Mouse (Mus musculus) layer of hippocampus, postnatal 36 days (tissue): ENCODE data around the gene Cstf1. TPM values are rescaled to one million over a fixed set of nuclear protein-coding genes. Genes with fewer than 3 reads are reported as not detected.

Experiments used
- DNase-seq, 2 experiments: peaks; one replicate each; pipeline ENCODE4 v3.0.0; 2022
- total RNA-seq, 2 experiments: library from RNA; stranded (reverse); gene quantifications; 2 replicates each; pipeline ENCODE4 v1.2.3; 2021

Cstf1 gene
- total RNA-seq: 10 to 100 TPM; 24.3 to 28.8 TPM

GRCm38 (mm10) chr2:172370411-172371223 is at the start of gene Cstf1, which contains the start of gene Aurka:
Gene Cstf1, plus strand, starts transcription at chr2:172370681.
Gene Aurka, minus strand, starts transcription at chr2:172370535.
- peak; percentile 95 to 96 for DNase-seq

GRCm38 (mm10) chr2:172320878-172321277 is 49.6 kb upstream of the Cstf1 start:
- no peak for DNase-seq

- no peak for DNase-seq
Observed at GRCm38 (mm10) chr2:172328248-172328647, 42.2 kb upstream of the Cstf1 start.

- DNase-seq: peak; percentile 71 to 75
Observed at GRCm38 (mm10) chr2:172329179-172329578, 41.3 kb upstream of the Cstf1 start.

- DNase-seq: no peak
Observed at GRCm38 (mm10) chr2:172338206-172338942, 32.1 kb upstream of the Cstf1 start.

- no peak for DNase-seq
Observed at GRCm38 (mm10) chr2:172340936-172341335, 29.5 kb upstream of the Cstf1 start.

GRCm38 (mm10) chr2:172341606-172342005 is 28.9 kb upstream of the Cstf1 start:
- no peak for DNase-seq

- DNase-seq: no peak
Observed at GRCm38 (mm10) chr2:172343751-172344150, 26.7 kb upstream of the Cstf1 start.

- DNase-seq: no peak
Observed at GRCm38 (mm10) chr2:172344669-172345068, 25.8 kb upstream of the Cstf1 start.

GRCm38 (mm10) chr2:172345258-172345738 is 25.2 kb upstream of the Cstf1 start, which contains the start of gene Fam210b:
Gene Fam210b, plus strand, starts transcription at chr2:172345565.
- peak; percentile 92 to 95 for DNase-seq

- DNase-seq: peak in 1 of 2 experiments; percentile 34
Observed at GRCm38 (mm10) chr2:172346034-172346929, 24.2 kb upstream of the Cstf1 start.

- no peak for DNase-seq
Observed at GRCm38 (mm10) chr2:172346933-172347611, 23.4 kb upstream of the Cstf1 start.

GRCm38 (mm10) chr2:172348297-172348950 is 22.1 kb upstream of the Cstf1 start:
- DNase-seq: peak; percentile 27 to 33

GRCm38 (mm10) chr2:172349776-172350175 is 20.7 kb upstream of the Cstf1 start:
- DNase-seq: no peak

GRCm38 (mm10) chr2:172350773-172351172 is 19.7 kb upstream of the Cstf1 start:
- DNase-seq: no peak

- no peak for DNase-seq
Observed at GRCm38 (mm10) chr2:172353218-172353617, 17.3 kb upstream of the Cstf1 start.

- DNase-seq: no peak
Observed at GRCm38 (mm10) chr2:172354761-172355160, 15.7 kb upstream of the Cstf1 start.

GRCm38 (mm10) chr2:172355833-172356232 is 14.6 kb upstream of the Cstf1 start:
- DNase-seq: no peak

- DNase-seq: no peak
Observed at GRCm38 (mm10) chr2:172363176-172363575, 7.3 kb upstream of the Cstf1 start.

- DNase-seq: no peak
Observed at GRCm38 (mm10) chr2:172371258-172371657, 777 bp downstream of the Cstf1 start.

GRCm38 (mm10) chr2:172376551-172376950 is 6.1 kb downstream of the Cstf1 start:
- no peak for DNase-seq
